Mouse (Mus musculus) midbrain, embryonic 16.5 days (tissue): ENCODE measurements at regions not wholly inside any gene's neighbourhood (a gene's known extent, or its start where the extent isn't known, plus 50 kb on each side); places are given as distances from the start of the nearest gene placed in this dataset.

Source experiments
- ATAC-seq: fragments of 200-750 bp; cut with Nextera tagmentation; 2 replicates; pipeline ENCODE4 v1.8.0; 2017; ENCODE audit warnings: moderate TSS enrichment
- H3K27ac ChIP-seq: fragments of 300-500 bp; sonication (generic); 2 replicates; pipeline ENCODE4 v1.5.1; 2014; ENCODE audit warnings: mild to moderate bottlenecking, low read length, mixed read lengths
- H3K27me3 ChIP-seq: fragments of 300-500 bp; sonication (generic); 2 replicates; pipeline ENCODE4 v1.6.1; 2014; ENCODE audit warnings: low read depth, low read length, mixed read lengths; ENCODE audit not compliant: control insufficient read depth, insufficient read depth
- H3K36me3 ChIP-seq: fragments of 300-500 bp; sonication (generic); 2 replicates; pipeline ENCODE4 v1.6.1; 2014; ENCODE audit warnings: mild to moderate bottlenecking, low read length, moderate library complexity, mixed read lengths; ENCODE audit not compliant: control insufficient read depth, insufficient read depth
- H3K4me1 ChIP-seq: fragments of 300-500 bp; sonication (generic); 2 replicates; pipeline ENCODE4 v1.6.1; 2014; ENCODE audit warnings: mild to moderate bottlenecking, low read length, mixed read lengths; ENCODE audit not compliant: control insufficient read depth, insufficient read depth
- H3K4me2 ChIP-seq: fragments of 300-500 bp; sonication (generic); 2 replicates; pipeline ENCODE4 v1.6.1; 2014; ENCODE audit warnings: mild to moderate bottlenecking, low read length, mixed read lengths
- H3K4me3 ChIP-seq: fragments of 300-500 bp; sonication (generic); 2 replicates; pipeline ENCODE4 v1.5.1; 2014; ENCODE audit warnings: low read depth, mild to moderate bottlenecking, low read length, moderate library complexity, mixed read lengths
- H3K9ac ChIP-seq: fragments of 300-500 bp; sonication (generic); 2 replicates; pipeline ENCODE4 v1.6.1; 2014; ENCODE audit warnings: low read depth, low read length, mixed read lengths
- H3K9me3 ChIP-seq: fragments of 300-500 bp; sonication (generic); replicated peaks from 2 replicates; pipeline ENCODE4 v1.6.1; 2014; ENCODE audit warnings: mild to moderate bottlenecking, low read length, mixed read lengths; ENCODE audit not compliant: control insufficient read depth, poor library complexity, severe bottlenecking
- WGBS: fragments of 180-500 bp; shearing (Covaris S2); extraction: QIAGEN DNeasy Blood & Tissue Kit; methylation state at CpG from one replicate; pipeline ENCODE4 v1.1.7; 2014; 5-methylcytosine and 5-hydroxymethylcytosine counted together

DNA sequence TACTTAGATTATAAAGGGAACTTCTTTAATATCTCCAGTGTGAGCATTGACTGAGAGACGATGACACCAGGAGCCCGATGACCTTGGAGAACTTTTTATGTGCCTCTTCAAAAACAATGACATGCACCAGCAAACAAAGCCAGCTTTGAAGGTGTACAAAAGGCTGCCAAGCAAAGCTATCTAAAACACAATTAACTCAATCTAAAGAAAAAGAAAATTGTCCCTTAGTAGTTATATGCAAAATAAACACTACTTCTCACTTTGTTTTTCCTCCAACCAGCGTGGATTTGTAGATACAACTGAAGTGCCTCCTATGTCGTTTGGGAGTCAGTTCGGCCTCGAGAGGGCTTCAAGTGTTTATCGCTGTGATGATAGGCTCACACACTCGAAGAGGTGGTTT lies 189.0 kb upstream of the Tle4 start:
- ATAC-seq = no peak
- H3K27ac ChIP-seq = no peak overlapping the region
- no peaks in the 10 kb centered on the region for H3K9me3 ChIP-seq
- no peaks in the 10 kb centered on the region for H3K4me1 ChIP-seq
- no peak overlapping the region for H3K4me2 ChIP-seq
- no peak overlapping the region for H3K4me3 ChIP-seq
- WGBS = 82% methylated on average over 8 of the region's 8 CpGs
- H3K36me3 ChIP-seq = no peaks in the 10 kb centered on the region
- H3K9ac ChIP-seq = no peak overlapping the region
- H3K27me3 ChIP-seq = no peaks in the 10 kb centered on the region; the same call in 1 of the 2 replicates

DNA sequence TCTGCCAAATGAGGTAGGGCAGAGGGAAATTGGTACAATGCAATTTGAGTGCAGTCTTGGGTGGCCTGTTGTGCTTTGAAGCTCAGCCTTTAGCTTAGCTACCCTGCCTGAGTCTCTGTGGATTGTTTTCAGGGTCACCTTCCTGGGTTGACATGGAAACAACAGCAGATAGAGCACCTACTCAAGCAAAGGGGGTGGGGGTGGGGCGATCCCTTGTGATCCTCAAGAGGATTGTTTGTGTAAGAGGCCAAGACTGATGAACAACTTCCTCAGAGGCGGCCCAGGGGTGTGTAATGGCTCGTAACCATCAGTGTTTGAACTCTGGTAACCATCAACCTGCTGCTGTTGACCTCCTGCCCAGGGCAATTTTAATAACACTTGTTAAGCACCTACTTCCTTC lies 187.8 kb upstream of the Tle4 start:
- Histone ChIP-seq H3K4me1 (no peaks in the 10 kb centered on the region), H3K4me3 (no peak overlapping the region), H3K27ac (no peak overlapping the region), H3K4me2 (no peak overlapping the region), H3K27me3 (no peaks in the 10 kb centered on the region; the same call in 1 of the 2 replicates), H3K9ac (no peak overlapping the region), H3K36me3 (no peaks in the 10 kb centered on the region), H3K9me3 (no peaks in the 10 kb centered on the region)
- 44% methylated on average over 3 of the region's 3 CpGs for WGBS
- ATAC-seq = no peak

DNA sequence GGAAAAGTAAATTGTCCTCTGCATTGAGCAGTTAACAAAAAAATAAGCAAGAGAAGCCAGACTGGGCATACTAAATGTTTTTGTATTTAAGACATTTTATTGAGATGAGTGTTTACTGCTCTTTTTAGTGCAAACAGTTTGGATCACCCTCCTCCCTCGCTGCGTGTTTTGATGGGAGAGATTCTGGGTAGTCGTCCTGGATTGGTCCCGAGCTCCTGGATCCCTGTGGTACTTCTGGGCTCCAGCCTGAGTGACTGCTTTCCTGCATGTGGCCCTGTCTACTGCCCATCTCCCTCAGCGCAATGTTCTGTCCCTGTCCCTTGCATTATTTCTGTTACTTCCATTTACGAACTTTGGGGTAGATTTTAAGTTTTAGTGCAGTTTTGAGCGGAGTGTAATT lies 179.9 kb upstream of the Tle4 start:
- H3K9ac ChIP-seq = no peak overlapping the region
- H3K27me3 ChIP-seq = no peaks in the 10 kb centered on the region
- H3K9me3 ChIP-seq = no peaks in the 10 kb centered on the region
- ATAC-seq = peak; percentile 54; the same call in 1 of the 2 replicates
- no peaks in the 10 kb centered on the region for H3K36me3 ChIP-seq
- H3K27ac ChIP-seq = no peak overlapping the region
- H3K4me1 ChIP-seq = 0 out of 2 replicates have a peak, but pooled peaks cover 3% of the 10 kb centered on the region
- no peak overlapping the region for H3K4me3 ChIP-seq
- 33% methylated on average over 7 of the region's 7 CpGs for WGBS
- peak overlapping the region; percentile 38 for H3K4me2 ChIP-seq

DNA sequence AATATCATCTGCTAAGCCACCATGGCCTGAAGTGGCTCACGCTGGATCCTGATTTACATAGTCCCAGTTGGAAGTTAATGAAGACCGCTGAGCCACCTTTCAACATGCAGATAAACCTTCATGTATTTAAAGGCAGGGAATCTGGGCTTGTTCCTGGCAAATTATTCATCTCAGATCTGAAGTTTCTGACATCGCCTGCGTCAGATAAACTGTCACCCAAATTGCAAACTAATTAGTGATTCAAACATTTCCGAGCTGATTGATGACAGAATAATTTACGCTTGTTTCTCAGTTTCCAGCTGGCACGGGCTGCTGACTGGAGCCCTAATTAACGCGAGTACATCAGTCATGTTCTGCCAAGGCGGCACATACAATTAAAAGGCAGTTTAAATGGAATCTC lies 179.3 kb upstream of the Tle4 start:
- Histone ChIP-seq H3K4me1 (0 out of 2 replicates have a peak, but pooled peaks cover 3% of the 10 kb centered on the region), H3K9me3 (no peaks in the 10 kb centered on the region), H3K36me3 (no peaks in the 10 kb centered on the region), H3K4me2 (peak overlapping the region; percentile 38), H3K9ac (no peak overlapping the region), H3K27ac (no peak overlapping the region), H3K27me3 (no peaks in the 10 kb centered on the region), H3K4me3 (peak overlapping the region; percentile 2; the same call in 1 of the 2 replicates)
- 2% methylated on average over 10 of the region's 10 CpGs for WGBS
- peak; percentile 91 for ATAC-seq

DNA sequence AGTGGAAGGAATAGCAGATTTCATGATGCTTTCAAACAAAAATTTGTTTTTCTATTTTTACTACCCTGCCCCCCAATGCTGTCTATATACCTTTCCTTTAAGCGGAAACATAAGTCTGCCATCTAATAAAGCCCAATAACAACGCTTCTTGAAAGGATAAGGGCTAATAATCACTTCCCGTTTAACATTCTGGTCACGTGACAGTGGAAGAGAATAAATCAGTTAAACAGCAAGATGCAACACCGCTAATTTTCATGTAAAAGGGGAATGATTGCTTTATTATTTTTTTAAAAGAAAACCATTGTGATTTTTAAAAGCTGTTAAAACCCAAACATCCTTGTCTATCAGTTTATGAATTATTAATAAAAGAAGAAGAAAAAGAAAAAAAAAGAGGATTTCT lies 178.9 kb upstream of the Tle4 start:
- Histone ChIP-seq H3K27ac (0 out of 2 replicates have a peak overlapping the region, but pooled peaks have one; percentile 22), H3K9ac (no peak overlapping the region)
- ATAC-seq = peak; percentile 40; the same call in 1 of the 2 replicates

DNA sequence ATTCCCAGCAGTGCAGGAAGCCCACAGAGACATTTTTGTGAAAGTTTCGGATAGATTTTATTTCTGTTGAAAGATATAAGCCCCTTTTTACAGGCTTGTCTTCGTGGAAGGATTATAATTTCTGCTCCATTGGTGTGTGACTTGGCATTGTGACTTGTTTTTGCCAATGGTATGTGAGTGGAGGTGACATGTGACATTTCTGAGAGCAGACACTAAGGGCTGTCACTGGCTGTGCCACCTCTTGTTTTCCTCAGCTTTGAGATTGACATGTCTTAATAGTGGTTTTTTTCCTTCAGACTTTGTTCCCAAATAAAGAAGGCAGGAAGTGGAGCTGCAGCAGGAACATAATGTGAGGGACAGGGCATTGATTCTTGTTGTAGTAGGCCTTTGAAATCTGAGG lies 174.9 kb upstream of the Tle4 start:
- H3K27me3 ChIP-seq = no peaks in the 10 kb centered on the region
- no peak overlapping the region for H3K27ac ChIP-seq
- H3K9me3 ChIP-seq = no peaks in the 10 kb centered on the region
- 50% methylated on average over 2 of the region's 2 CpGs for WGBS
- H3K4me3 ChIP-seq = no peak overlapping the region
- H3K4me1 ChIP-seq = 0 out of 2 replicates have a peak, but pooled peaks cover 1% of the 10 kb centered on the region
- no peaks in the 10 kb centered on the region for H3K36me3 ChIP-seq
- ATAC-seq = no peak
- H3K4me2 ChIP-seq = no peak overlapping the region
- H3K9ac ChIP-seq = no peak overlapping the region

More for the DNA sequence above, 178.9 kb upstream of the Tle4 start:
- Histone ChIP-seq H3K36me3 (no peaks in the 10 kb centered on the region), H3K4me3 (no peak overlapping the region), H3K4me1 (0 out of 2 replicates have a peak, but pooled peaks cover 3% of the 10 kb centered on the region), H3K27me3 (no peaks in the 10 kb centered on the region), H3K9me3 (no peaks in the 10 kb centered on the region), H3K4me2 (peak overlapping the region; percentile 38)
- 18% methylated on average over 5 of the region's 5 CpGs for WGBS

DNA sequence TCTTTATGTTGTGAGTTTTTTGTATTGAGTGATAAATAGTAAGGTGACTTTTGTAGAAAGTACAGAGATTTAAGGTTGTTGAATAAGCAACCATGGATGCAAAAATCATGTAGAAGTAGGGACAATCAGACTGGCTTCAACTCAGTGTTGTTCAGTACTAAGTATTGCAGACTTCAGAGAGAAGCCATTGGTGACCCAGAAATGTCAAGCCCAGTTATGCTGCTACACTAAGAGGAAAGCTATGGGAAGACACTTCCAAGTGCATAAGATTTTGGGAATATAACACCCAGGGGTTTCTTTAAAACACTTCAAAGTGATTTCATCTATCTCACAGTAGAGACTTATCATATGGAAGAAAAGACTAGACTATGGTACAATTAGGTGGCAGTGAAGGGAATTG lies 154.8 kb upstream of the Tle4 start:
- no peaks in the 10 kb centered on the region for H3K4me1 ChIP-seq
- ATAC-seq = no peak
- H3K36me3 ChIP-seq = no peaks in the 10 kb centered on the region
- H3K4me3 ChIP-seq = no peak overlapping the region
- no peaks in the 10 kb centered on the region for H3K27me3 ChIP-seq
- no peak overlapping the region for H3K9ac ChIP-seq
- H3K27ac ChIP-seq = no peak overlapping the region
- no peaks in the 10 kb centered on the region for H3K9me3 ChIP-seq
- H3K4me2 ChIP-seq = no peak overlapping the region

DNA sequence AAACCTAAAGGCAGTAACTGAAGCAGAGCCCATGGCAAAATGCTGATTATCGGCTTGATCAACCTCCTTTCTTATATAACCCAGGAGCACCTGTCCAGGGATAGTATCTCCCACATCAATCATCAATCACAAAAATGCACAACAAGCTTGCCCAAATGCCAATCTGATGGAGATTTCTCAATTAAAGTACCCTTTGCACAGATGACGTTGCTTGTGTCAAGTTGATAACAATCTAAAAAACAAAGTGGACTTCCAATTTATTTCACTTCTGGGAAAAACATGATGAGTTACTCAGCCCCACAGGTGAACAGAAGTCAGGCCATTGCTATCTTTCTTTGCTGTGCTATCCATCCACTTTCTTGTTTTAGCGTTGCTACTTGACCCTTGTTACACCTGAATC lies 144.5 kb upstream of the Tle4 start:
- Histone ChIP-seq H3K4me2 (no peak overlapping the region), H3K4me1 (no peaks in the 10 kb centered on the region), H3K27ac (no peak overlapping the region), H3K36me3 (no peaks in the 10 kb centered on the region), H3K27me3 (no peaks in the 10 kb centered on the region), H3K9ac (no peak overlapping the region), H3K4me3 (no peak overlapping the region), H3K9me3 (no peaks in the 10 kb centered on the region)
- 93% methylated on average over 3 of the region's 3 CpGs for WGBS
- no peak for ATAC-seq

DNA sequence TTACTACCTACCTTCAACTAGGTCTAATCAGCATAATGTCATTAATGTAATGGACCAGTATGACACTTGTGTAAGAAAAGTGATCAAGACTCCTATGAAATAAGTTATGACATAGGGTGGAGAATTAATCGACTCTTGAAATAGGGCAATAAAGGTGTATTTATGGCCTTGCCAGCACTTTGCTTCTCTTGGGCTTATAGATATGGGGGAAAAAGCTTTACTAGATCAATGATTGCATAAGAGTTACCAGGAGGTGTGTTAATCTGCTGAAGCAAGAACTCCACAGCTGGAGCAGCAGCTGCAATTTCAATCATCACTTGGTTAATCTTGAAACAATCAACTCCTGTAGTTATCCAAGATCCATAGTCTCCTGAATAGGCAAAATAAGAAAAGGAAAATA lies 143.1 kb upstream of the Tle4 start:
- no peak overlapping the region for H3K4me3 ChIP-seq
- no peak overlapping the region for H3K27ac ChIP-seq
- H3K36me3 ChIP-seq = no peaks in the 10 kb centered on the region
- H3K4me2 ChIP-seq = no peak overlapping the region
- H3K4me1 ChIP-seq = no peaks in the 10 kb centered on the region
- H3K27me3 ChIP-seq = no peaks in the 10 kb centered on the region
- H3K9ac ChIP-seq = no peak overlapping the region
- whole genome bisulfite sequencing = 98% methylated on average over 1 of the region's 1 CpGs
- no peak for ATAC-seq
- H3K9me3 ChIP-seq = no peaks in the 10 kb centered on the region
